Mouse (Mus musculus): ENCODE results near the gene 1810049J17Rik. TPM values are rescaled to one million over a fixed set of nuclear protein-coding genes. Genes with fewer than 3 reads are reported as not detected.

Gene 1810049J17Rik
- total RNA-seq, 2 experiments from 2014 or later, result 0.65 TPM; not detected in 1

- intact Hi-C loops (cut with DNase I), result loop anchor here (10.0 kb wide), 1 partner anchor 375 kb away; no protein-coding TSS in a partner anchor
- DNase-seq, result no peak
These were observed 28.1 kb upstream of the 1810049J17Rik start for GRCm38 (mm10) chr15:12349840-12350239.

- no peak for DNase-seq
- intact Hi-C loops (cut with DNase I), result loop anchor here (10.0 kb wide), 1 partner anchor 374 kb away; no protein-coding TSS in a partner anchor
These were observed 27.3 kb upstream of the 1810049J17Rik start for GRCm38 (mm10) chr15:12348950-12349349.

GRCm38 (mm10) chr15:12346916-12347315 is 25.2 kb upstream of the 1810049J17Rik start:
- intact Hi-C loops (cut with DNase I), result loop anchor here (10.0 kb wide), 1 partner anchor 372 kb away; no protein-coding TSS in a partner anchor

GRCm38 (mm10) chr15:12341401-12341758 is 19.7 kb upstream of the 1810049J17Rik start:
- intact Hi-C loops (cut with DNase I), result loop anchor here (10.0 kb wide), 1 partner anchor 367 kb away; no protein-coding TSS in a partner anchor
- DNase-seq, result no peak

More at GRCm38 (mm10) chr15:12346916-12347315, 25.2 kb upstream of the 1810049J17Rik start:
- DNase-seq, result no peak

- no peak for DNase-seq
- intact Hi-C loops (cut with DNase I), result loop anchor here (10.0 kb wide), 1 partner anchor 366 kb away; no protein-coding TSS in a partner anchor
These were observed 19.1 kb upstream of the 1810049J17Rik start for GRCm38 (mm10) chr15:12340536-12341400.

- DNase-seq, result no peak
- intact Hi-C loops (cut with DNase I), result no loop called here
These were observed 16.1 kb upstream of the 1810049J17Rik start for GRCm38 (mm10) chr15:12337779-12338137.

GRCm38 (mm10) chr15:12337030-12337778 is 15.5 kb upstream of the 1810049J17Rik start:
- intact Hi-C loops (cut with DNase I), result no loop called here

GRCm38 (mm10) chr15:12334381-12334780 is 12.7 kb upstream of the 1810049J17Rik start:
- intact Hi-C loops (cut with DNase I), result no loop called here
- no peak for DNase-seq

More at GRCm38 (mm10) chr15:12337030-12337778, 15.5 kb upstream of the 1810049J17Rik start:
- no peak for DNase-seq

- intact Hi-C loops (cut with DNase I), result no loop called here
These were observed 9.6 kb upstream of the 1810049J17Rik start for GRCm38 (mm10) chr15:12331300-12331699.

GRCm38 (mm10) chr15:12330892-12331291 is 9.2 kb upstream of the 1810049J17Rik start:
- intact Hi-C loops (cut with DNase I), result no loop called here

More at GRCm38 (mm10) chr15:12331300-12331699, 9.6 kb upstream of the 1810049J17Rik start:
- no peak for DNase-seq

GRCm38 (mm10) chr15:12330389-12330788 is 8.7 kb upstream of the 1810049J17Rik start:
- intact Hi-C loops (cut with DNase I), result no loop called here
- DNase-seq, result no peak

More at GRCm38 (mm10) chr15:12330892-12331291, 9.2 kb upstream of the 1810049J17Rik start:
- peak in 1 of 2 experiments; percentile 28 for DNase-seq

GRCm38 (mm10) chr15:12324326-12324725 is 2.6 kb upstream of the 1810049J17Rik start:
- intact Hi-C loops (cut with DNase I), result no loop called here
- no peak for DNase-seq

GRCm38 (mm10) chr15:12322676-12323402 is 1.1 kb upstream of the 1810049J17Rik start:
- DNase-seq, result no peak
- intact Hi-C loops (cut with DNase I), result no loop called here

GRCm38 (mm10) chr15:12321091-12321787 is 460 bp downstream of the 1810049J17Rik start, which contains the start of gene Golph3:
Gene Golph3 (plus strand): TSS chr15:12321450.
- intact Hi-C loops (cut with DNase I), result loop anchor here (2.0 kb wide), 1 partner anchor 116 kb away; the partner anchor contains the start of gene Mtmr12
- peak; percentile 96 to 97 for DNase-seq

- intact Hi-C loops (cut with DNase I), result loop anchor here (2.0 kb wide), 1 partner anchor 116 kb away; the partner anchor contains the start of gene Mtmr12
- no peak for DNase-seq
These were observed 1.1 kb downstream of the 1810049J17Rik start for GRCm38 (mm10) chr15:12320441-12321090.

- intact Hi-C loops (cut with DNase I), result loop anchor here (2.0 kb wide), 1 partner anchor 115 kb away; the partner anchor contains the start of gene Mtmr12
- DNase-seq, result no peak
These were observed 1.8 kb downstream of the 1810049J17Rik start for GRCm38 (mm10) chr15:12319889-12320288.

GRCm38 (mm10) chr15:12318451-12318850 is 3.2 kb downstream of the 1810049J17Rik start:
- intact Hi-C loops (cut with DNase I), result no loop called here

GRCm38 (mm10) chr15:12317290-12317689 is 4.4 kb downstream of the 1810049J17Rik start:
- intact Hi-C loops (cut with DNase I), result no loop called here
- no peak for DNase-seq

More at GRCm38 (mm10) chr15:12318451-12318850, 3.2 kb downstream of the 1810049J17Rik start:
- DNase-seq, result no peak

- no peak for DNase-seq
- intact Hi-C loops (cut with DNase I), result no loop called here
These were observed 5.7 kb downstream of the 1810049J17Rik start for GRCm38 (mm10) chr15:12315996-12316395.
